Mouse (Mus musculus): Measurements from ENCODE around the gene Lmnb2.

DNA sequence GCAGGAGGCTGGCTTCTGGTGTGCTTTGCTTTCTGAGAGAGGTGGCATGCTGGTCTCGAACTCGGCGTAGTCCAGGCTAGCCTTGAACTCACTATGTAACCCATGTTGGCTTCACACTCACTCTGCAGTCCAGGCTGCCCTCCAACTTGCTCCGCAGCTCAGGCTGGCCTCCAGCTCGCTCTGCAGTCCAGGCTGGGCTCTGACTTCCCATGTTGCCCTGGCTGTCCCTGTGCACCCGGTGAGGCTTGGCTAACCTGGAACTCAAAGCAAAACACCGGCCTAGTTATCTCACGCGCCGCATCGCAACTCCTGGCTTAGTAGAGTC lies 62.3 kb downstream of the Lmnb2 start:
- TF ChIP-seq CTCF (IDR thresholded peaks at IDR 0.05; ENCODE audit: control insufficient read depth, insufficient read depth, insufficient read length), result no peak
- no peak for TF ChIP-seq USF1 (IDR thresholded peaks at IDR 0.05; ENCODE audit: low read depth)
- TF ChIP-seq MAX (IDR thresholded peaks at IDR 0.05), result no peak
- TF ChIP-seq MYOG (IDR thresholded peaks at IDR 0.05; ENCODE audit: control insufficient read depth, extremely low read depth, insufficient read length), result no peak
- no peak for TF ChIP-seq CEBPB (IDR thresholded peaks at IDR 0.05; ENCODE audit: low read depth)
- no peak for TF ChIP-seq MYOD1 (IDR thresholded peaks at IDR 0.05; ENCODE audit: control insufficient read depth, insufficient read length, low read depth)

Measured in C2C12 (cell line).